Mouse (Mus musculus) heart, embryonic 15.5 days (tissue): ENCODE measurements around the gene Mtnr1b. TPM values are rescaled to one million over a fixed set of nuclear protein-coding genes. Genes with fewer than 3 reads are reported as not detected.
"Not testable (repeated sequence)": the region's sequence is repeated elsewhere in the genome, so short reads cannot be mapped to it uniquely, and the experiment has no call there.

Source experiments
- ATAC-seq: fragments of 200-750 bp; cut with Nextera tagmentation; replicated peaks from 2 replicates; pipeline ENCODE4 v1.8.0; 2017; ENCODE audit warnings: low read depth, moderate TSS enrichment; ENCODE audit not compliant: insufficient number of reproducible peaks, insufficient read depth, low FRiP score
- H3K27ac ChIP-seq: fragments of 300-500 bp; sonication (generic); 2 replicates; pipeline ENCODE4 v1.5.1; 2015; ENCODE audit warnings: mild to moderate bottlenecking, inconsistent platforms
- H3K27me3 ChIP-seq: fragments of 300-500 bp; sonication (generic); 2 replicates; pipeline ENCODE4 v1.6.1; 2015; ENCODE audit warnings: inconsistent platforms
- H3K36me3 ChIP-seq: fragments of 300-500 bp; sonication (generic); 2 replicates; pipeline ENCODE4 v1.6.1; 2015; ENCODE audit warnings: mild to moderate bottlenecking, inconsistent platforms
- H3K4me1 ChIP-seq: fragments of 300-500 bp; sonication (generic); replicated peaks from 2 replicates; pipeline ENCODE4 v1.6.1; 2015; ENCODE audit warnings: inconsistent platforms
- H3K4me2 ChIP-seq: fragments of 300-500 bp; sonication (generic); 2 replicates; pipeline ENCODE4 v1.6.1; 2015; ENCODE audit warnings: inconsistent platforms, mild to moderate bottlenecking, moderate library complexity
- H3K4me3 ChIP-seq: fragments of 300-500 bp; sonication (generic); 2 replicates; pipeline ENCODE4 v1.5.1; 2015; ENCODE audit warnings: mild to moderate bottlenecking, inconsistent platforms
- H3K9ac ChIP-seq: fragments of 300-500 bp; sonication (generic); 2 replicates; pipeline ENCODE4 v1.6.1; 2015; ENCODE audit warnings: mild to moderate bottlenecking, inconsistent platforms
- H3K9me3 ChIP-seq: fragments of 300-500 bp; sonication (generic); replicated peaks from 2 replicates; pipeline ENCODE4 v1.6.1; 2016; ENCODE audit warnings: inconsistent platforms
- WGBS: fragments of 180-500 bp; shearing (Covaris S2); methylation state at CpG from one replicate; pipeline ENCODE4 v1.1.7; 2015; ENCODE audit warnings: mixed read lengths; 5-methylcytosine and 5-hydroxymethylcytosine counted together
- polyA plus RNA-seq: library from polyadenylated mRNA; unstranded; fragments of >200 nt; fragmentation: Nextera tagmentation; extraction: Ambion mirVana; gene quantifications from 2 replicates; pipeline ENCODE4 v1.2.1, GENCODE M21; 2015

Gene Mtnr1b
- polyA plus RNA-seq, 1 experiment from 2014 or later: not detected

GRCm38 (mm10) chr9:15870013-15870412 is 4.3 kb downstream of the Mtnr1b start:
- WGBS: 29% methylated on average over 4 of the region's 4 CpGs

GRCm38 (mm10) chr9:15869456-15869855 is 4.9 kb downstream of the Mtnr1b start:
- WGBS: 65% methylated on average over 4 of the region's 4 CpGs
- no peak overlapping the region for H3K9ac ChIP-seq
- no peaks in the 10 kb centered on the region for H3K36me3 ChIP-seq
- ATAC-seq: no peak
- peaks cover 17% of the 10 kb centered on the region for H3K27me3 ChIP-seq
- H3K4me3 ChIP-seq: no peak overlapping the region
- no peak overlapping the region for H3K4me2 ChIP-seq
- H3K4me1 ChIP-seq: no peaks in the 10 kb centered on the region; the same call in 1 of the 2 replicates
- no peaks in the 10 kb centered on the region for H3K9me3 ChIP-seq
- H3K27ac ChIP-seq: no peak overlapping the region

More at GRCm38 (mm10) chr9:15870013-15870412, 4.3 kb downstream of the Mtnr1b start:
- Histone ChIP-seq H3K9ac (no peak overlapping the region), H3K9me3 (no peaks in the 10 kb centered on the region), H3K27ac (no peak overlapping the region), H3K4me2 (no peak overlapping the region), H3K4me3 (no peak overlapping the region), H3K36me3 (no peaks in the 10 kb centered on the region), H3K4me1 (no peaks in the 10 kb centered on the region; the same call in 1 of the 2 replicates), H3K27me3 (peaks cover 22% of the 10 kb centered on the region)
- ATAC-seq: no peak

- H3K27ac ChIP-seq: no peak overlapping the region
- ATAC-seq: no peak
- H3K9me3 ChIP-seq: no peaks in the 10 kb centered on the region
- H3K36me3 ChIP-seq: no peaks in the 10 kb centered on the region
- H3K4me2 ChIP-seq: no peak overlapping the region
- peaks cover 2% of the 10 kb centered on the region; the same call in 1 of the 2 replicates for H3K4me1 ChIP-seq
- no peak overlapping the region for H3K9ac ChIP-seq
- WGBS: 71% methylated on average over 10 of the region's 10 CpGs
- no peak overlapping the region for H3K4me3 ChIP-seq
- no peaks in the 10 kb centered on the region for H3K27me3 ChIP-seq
These were observed 7.9 kb downstream of the Mtnr1b start for GRCm38 (mm10) chr9:15866280-15867072.

- ATAC-seq: peak; percentile 72
These were observed 13.0 kb downstream of the Mtnr1b start for GRCm38 (mm10) chr9:15861402-15861801.

GRCm38 (mm10) chr9:15850749-15851148 is 23.6 kb downstream of the Mtnr1b start:
- H3K27ac ChIP-seq: no peak overlapping the region
- no peak overlapping the region for H3K9ac ChIP-seq
- no peak overlapping the region for H3K4me3 ChIP-seq
- no peaks in the 10 kb centered on the region for H3K4me1 ChIP-seq
- ATAC-seq: no peak
- H3K27me3 ChIP-seq: no peaks in the 10 kb centered on the region
- no peak overlapping the region for H3K4me2 ChIP-seq
- H3K9me3 ChIP-seq: no peaks in the 10 kb centered on the region
- H3K36me3 ChIP-seq: no peaks in the 10 kb centered on the region

More at GRCm38 (mm10) chr9:15861402-15861801, 13.0 kb downstream of the Mtnr1b start:
- 30% methylated on average over 5 of the region's 5 CpGs for WGBS
- Histone ChIP-seq H3K9ac (no peak overlapping the region), H3K4me1 (0 out of 2 replicates have a peak, but pooled peaks cover 2% of the 10 kb centered on the region), H3K4me2 (no peak overlapping the region), H3K36me3 (no peaks in the 10 kb centered on the region), H3K4me3 (no peak overlapping the region), H3K27me3 (no peaks in the 10 kb centered on the region), H3K27ac (no peak overlapping the region), H3K9me3 (no peaks in the 10 kb centered on the region)

- Histone ChIP-seq H3K4me3 (no peak overlapping the region), H3K4me1 (peaks cover 4% of the 10 kb centered on the region; the same call in 1 of the 2 replicates), H3K4me2 (no peak overlapping the region), H3K27ac (no peak overlapping the region), H3K36me3 (no peaks in the 10 kb centered on the region), H3K9me3 (no peaks in the 10 kb centered on the region), H3K9ac (no peak overlapping the region), H3K27me3 (no peaks in the 10 kb centered on the region)
- 43% methylated on average over 8 of the region's 8 CpGs for WGBS
- no peak for ATAC-seq
These were observed 29.0 kb downstream of the Mtnr1b start for GRCm38 (mm10) chr9:15845390-15845789.

GRCm38 (mm10) chr9:15844936-15845335 is 29.4 kb downstream of the Mtnr1b start:
- not testable (repeated sequence) for H3K9me3 ChIP-seq, H3K36me3 ChIP-seq, H3K9ac ChIP-seq, H3K4me1 ChIP-seq, H3K27ac ChIP-seq, H3K4me3 ChIP-seq, H3K4me2 ChIP-seq, ATAC-seq, H3K27me3 ChIP-seq
- WGBS: 50% methylated on average over 4 of the region's 4 CpGs

GRCm38 (mm10) chr9:15813002-15813911 is 61.1 kb downstream of the Mtnr1b start:
- no peak overlapping the region for H3K4me3 ChIP-seq
- WGBS: 65% methylated on average over 6 of the region's 6 CpGs
- H3K27me3 ChIP-seq: no peaks in the 10 kb centered on the region
- no peaks in the 10 kb centered on the region for H3K36me3 ChIP-seq
- no peak overlapping the region for H3K27ac ChIP-seq
- ATAC-seq: peak; percentile 47
- no peak overlapping the region for H3K9ac ChIP-seq
- no peak overlapping the region for H3K4me2 ChIP-seq
- H3K4me1 ChIP-seq: no peaks in the 10 kb centered on the region
- H3K9me3 ChIP-seq: no peaks in the 10 kb centered on the region

- Histone ChIP-seq H3K9me3 (no peaks in the 10 kb centered on the region), H3K27ac (no peak overlapping the region), H3K27me3 (no peaks in the 10 kb centered on the region), H3K4me1 (no peaks in the 10 kb centered on the region), H3K9ac (no peak overlapping the region), H3K4me2 (no peak overlapping the region), H3K36me3 (no peaks in the 10 kb centered on the region), H3K4me3 (no peak overlapping the region)
- 43% methylated on average over 2 of the region's 2 CpGs for WGBS
- ATAC-seq: no peak
These were observed 70.1 kb downstream of the Mtnr1b start for GRCm38 (mm10) chr9:15804296-15804695.

GRCm38 (mm10) chr9:15802413-15803027 is 71.8 kb downstream of the Mtnr1b start:
- Histone ChIP-seq H3K4me2 (no peak overlapping the region), H3K4me3 (no peak overlapping the region), H3K36me3 (no peaks in the 10 kb centered on the region), H3K27me3 (no peaks in the 10 kb centered on the region), H3K27ac (no peak overlapping the region), H3K9ac (no peak overlapping the region), H3K4me1 (no peaks in the 10 kb centered on the region), H3K9me3 (no peaks in the 10 kb centered on the region)
- ATAC-seq: no peak

GRCm38 (mm10) chr9:15800402-15800801 is 74.0 kb downstream of the Mtnr1b start:
- Histone ChIP-seq H3K9ac (no peak overlapping the region), H3K4me2 (no peak overlapping the region), H3K4me3 (no peak overlapping the region), H3K36me3 (no peaks in the 10 kb centered on the region), H3K27me3 (no peaks in the 10 kb centered on the region), H3K27ac (no peak overlapping the region), H3K9me3 (no peaks in the 10 kb centered on the region), H3K4me1 (no peaks in the 10 kb centered on the region)
- 75% methylated on average over 5 of the region's 5 CpGs for WGBS
- no peak for ATAC-seq
